Mouse (Mus musculus): Measurements from ENCODE around the gene Chmp5. TPM values are rescaled to one million over a fixed set of nuclear protein-coding genes. Genes with fewer than 3 reads are reported as not detected.

Chmp5 gene
- polyA plus RNA-seq, 1 experiment from 2014 or later = 92.7 TPM

DNA sequence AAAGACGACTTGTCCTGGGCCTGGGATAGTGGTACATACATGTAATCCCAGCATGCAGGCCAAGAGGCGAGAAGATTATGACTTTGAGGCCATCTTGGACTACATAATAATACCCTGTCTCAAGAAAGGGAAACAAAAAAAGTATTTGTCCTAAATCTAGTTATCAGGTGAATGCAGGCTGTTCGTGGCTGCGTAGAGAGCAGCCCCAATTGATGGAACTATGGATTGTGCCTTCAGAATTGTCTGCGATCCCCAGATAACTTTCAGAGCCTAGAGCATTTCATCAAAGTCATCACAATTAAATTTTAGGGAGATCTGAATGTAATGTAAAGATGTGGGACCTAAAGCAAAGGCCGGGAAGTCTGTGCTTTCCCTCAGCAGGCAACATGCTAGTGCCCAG lies 48.1 kb downstream of the Chmp5 start:
- H3K9me3 ChIP-seq (replicated peaks) = no peaks in the 10 kb centered on the region

GRCm38 (mm10) chr4:40997916-40998315 lies 49.7 kb downstream of the Chmp5 start:
- no peak for DNase-seq (ENCODE audit: low spot score)
- H3K36me3 ChIP-seq = peaks cover 100% of the 10 kb centered on the region
- WGBS = 97% methylated on average over 4 of the region's 4 CpGs
- H3K9me3 ChIP-seq (replicated peaks) = no peaks in the 10 kb centered on the region
- H3K27ac ChIP-seq = no peak overlapping the region
- H3K27me3 ChIP-seq (ENCODE audit: low read depth, poor library complexity, severe bottlenecking) = no peaks in the 10 kb centered on the region
- H3K4me1 ChIP-seq = no peaks in the 10 kb centered on the region
- no peak overlapping the region for H3K4me3 ChIP-seq

More for the DNA sequence above, 48.1 kb downstream of the Chmp5 start:
- no peak for DNase-seq (ENCODE audit: low spot score)
- 94% methylated on average over 6 of the region's 6 CpGs for WGBS
- Histone ChIP-seq H3K27me3 (ENCODE audit: low read depth, poor library complexity, severe bottlenecking) (no peaks in the 10 kb centered on the region), H3K4me1 (no peaks in the 10 kb centered on the region), H3K36me3 (peaks cover 100% of the 10 kb centered on the region), H3K27ac (no peak overlapping the region), H3K4me3 (no peak overlapping the region)

DNA sequence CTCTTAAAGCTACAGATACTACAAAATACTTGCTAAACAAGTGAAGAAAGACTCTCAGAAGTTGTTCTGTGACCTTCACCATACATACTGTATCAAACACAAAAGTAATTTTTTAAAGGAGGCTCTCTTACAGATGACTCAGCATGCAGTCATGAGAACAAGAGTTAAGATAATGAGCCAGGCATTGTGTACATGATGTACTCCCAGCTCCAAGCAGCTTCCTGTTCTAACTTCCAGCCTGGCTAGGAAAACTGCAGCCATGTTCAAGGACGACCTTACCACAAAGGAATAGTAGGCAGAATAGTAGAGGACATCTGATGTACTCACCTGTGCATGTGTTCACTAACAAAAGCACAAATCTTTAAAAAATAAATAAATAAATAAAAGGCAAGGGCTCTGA lies 52.1 kb downstream of the Chmp5 start:
- peaks cover 100% of the 10 kb centered on the region for H3K36me3 ChIP-seq
- WGBS = 87% methylated on average over 1 of the region's 1 CpGs

GRCm38 (mm10) chr4:41000842-41001639 lies 52.8 kb downstream of the Chmp5 start:
- no peaks in the 10 kb centered on the region for H3K4me1 ChIP-seq
- H3K27ac ChIP-seq = no peak overlapping the region
- no peak overlapping the region for H3K4me3 ChIP-seq
- H3K27me3 ChIP-seq (ENCODE audit: low read depth, poor library complexity, severe bottlenecking) = no peaks in the 10 kb centered on the region
- H3K9me3 ChIP-seq (replicated peaks) = no peaks in the 10 kb centered on the region
- WGBS = 90% methylated on average over 9 of the region's 9 CpGs
- no peak for DNase-seq (ENCODE audit: low spot score)
- peaks cover 100% of the 10 kb centered on the region for H3K36me3 ChIP-seq

More for the DNA sequence above, 52.1 kb downstream of the Chmp5 start:
- DNase-seq (ENCODE audit: low spot score) = no peak
- no peak overlapping the region for H3K4me3 ChIP-seq
- no peak overlapping the region for H3K27ac ChIP-seq
- H3K9me3 ChIP-seq (replicated peaks) = no peaks in the 10 kb centered on the region
- H3K4me1 ChIP-seq = no peaks in the 10 kb centered on the region
- no peaks in the 10 kb centered on the region for H3K27me3 ChIP-seq (ENCODE audit: low read depth, poor library complexity, severe bottlenecking)

DNA sequence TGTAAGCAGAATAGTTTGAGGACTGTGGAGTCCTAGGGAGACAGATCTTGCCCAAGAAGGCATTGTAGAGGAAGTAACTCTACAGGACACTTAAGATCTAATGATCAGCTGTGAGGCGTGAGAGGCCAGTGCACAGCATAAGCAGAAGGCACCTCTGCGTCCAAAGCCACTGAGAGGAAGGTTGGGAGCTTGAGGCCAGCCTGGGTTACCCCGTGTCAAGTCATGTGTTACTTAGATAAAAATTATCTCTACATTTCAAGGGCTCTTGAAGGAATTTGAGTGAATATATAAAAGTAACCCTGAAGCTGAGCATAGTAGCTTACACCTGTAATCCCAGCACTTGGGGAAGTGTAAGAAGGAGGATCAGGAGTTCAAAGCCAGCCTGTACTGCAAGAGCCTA lies 65.1 kb downstream of the Chmp5 start:
- Histone ChIP-seq H3K9me3 (replicated peaks) (no peaks in the 10 kb centered on the region), H3K27ac (no peak overlapping the region), H3K4me3 (no peak overlapping the region), H3K36me3 (peaks cover 91% of the 10 kb centered on the region), H3K27me3 (ENCODE audit: low read depth, poor library complexity, severe bottlenecking) (no peaks in the 10 kb centered on the region), H3K4me1 (no peaks in the 10 kb centered on the region)
- no peak for DNase-seq (ENCODE audit: low spot score)
- WGBS = 91% methylated on average over 3 of the region's 3 CpGs

Small RNA genes lying within 50 kb of the gene (microRNA-seq; reads per million reads assigned to microRNA genes)
- 1.2 reads per million for gene Mir3094

Other genes starting within 250 kb of the Chmp5 start
- gene Aptx, start 245.2 kb upstream of the Chmp5 start, polyA plus RNA-seq (2016; fragmentation: Nextera tagmentation; extraction: Ambion mirVana) = 35.4 and 39.6 TPM in 2 replicates
- 546 and 555 TPM in 2 replicates for gene Dnaja1, start 226.3 kb upstream of the Chmp5 start, polyA plus RNA-seq (2016; fragmentation: Nextera tagmentation; extraction: Ambion mirVana)
- 186 and 189 TPM in 2 replicates for gene Smu1, start 190.5 kb upstream of the Chmp5 start, polyA plus RNA-seq (2016; fragmentation: Nextera tagmentation; extraction: Ambion mirVana)
- 23.6 and 29.9 TPM in 2 replicates for gene B4galt1, start 94.4 kb upstream of the Chmp5 start, polyA plus RNA-seq (2016; fragmentation: Nextera tagmentation; extraction: Ambion mirVana)
- gene Spink4, start 28.4 kb upstream of the Chmp5 start, polyA plus RNA-seq (2016; fragmentation: Nextera tagmentation; extraction: Ambion mirVana) = not detected in 2 replicates
- 225 and 227 TPM in 2 replicates for gene Bag1, start 113 bp upstream of the Chmp5 start, polyA plus RNA-seq (2016; fragmentation: Nextera tagmentation; extraction: Ambion mirVana)
- 101 and 109 TPM in 2 replicates for gene Nfx1, start 22.5 kb downstream of the Chmp5 start, polyA plus RNA-seq (2016; fragmentation: Nextera tagmentation; extraction: Ambion mirVana)
- gene Aqp7, start 99.7 kb downstream of the Chmp5 start, polyA plus RNA-seq (2016; fragmentation: Nextera tagmentation; extraction: Ambion mirVana) = 0.06 and 0.24 TPM in 2 replicates
- gene Aqp3, start 149.8 kb downstream of the Chmp5 start, polyA plus RNA-seq (2016; fragmentation: Nextera tagmentation; extraction: Ambion mirVana) = 3.9 and 4.4 TPM in 2 replicates
- 39.1 and 39.7 TPM in 2 replicates for gene Nol6, start 176.0 kb downstream of the Chmp5 start, polyA plus RNA-seq (2016; fragmentation: Nextera tagmentation; extraction: Ambion mirVana)
- 85.5 and 96.1 TPM in 2 replicates for gene Ube2r2, start 187.3 kb downstream of the Chmp5 start, polyA plus RNA-seq (2016; fragmentation: Nextera tagmentation; extraction: Ambion mirVana)